Mouse (Mus musculus) heart, postnatal 25 days (tissue): ENCODE measurements around the gene Cplx2. TPM values are rescaled to one million over a fixed set of nuclear protein-coding genes. Genes with fewer than 3 reads are reported as not detected.

Source experiments
- total RNA-seq, 2 experiments: library from RNA; stranded (reverse); gene quantifications; 2 replicates each; pipeline ENCODE4 v1.2.3; 2021

Gene Cplx2
- total RNA-seq, 2 experiments from 2014 or later, result 2.7 to 2.8 TPM

Other genes starting within 250 kb of the Cplx2 start
- under 1 TPM; 0.10 to 0.28 TPM for gene Hrh2, start 179.2 kb upstream of the Cplx2 start, total RNA-seq
- gene Thoc3, start 97.5 kb downstream of the Cplx2 start, total RNA-seq, result 10 to 100 TPM; 17.7 to 23.4 TPM
- 1 to 10 TPM; 2.0 to 2.4 TPM for gene Simc1, start 132.4 kb downstream of the Cplx2 start, total RNA-seq
- gene 4833439L19Rik, start 194.1 kb downstream of the Cplx2 start, total RNA-seq, result 10 to 100 TPM; 88.2 to 99.5 TPM
- 1 to 10 TPM; 4.5 to 6.1 TPM for gene Arl10, start 203.7 kb downstream of the Cplx2 start, total RNA-seq
- 10 to 100 TPM; 15.2 to 15.6 TPM for gene Nop16, start 218.7 kb downstream of the Cplx2 start, total RNA-seq
- 100 to 1,000 TPM; 202 to 205 TPM for gene Higd2a, start 218.9 kb downstream of the Cplx2 start, total RNA-seq
- gene Cltb, start 240.0 kb downstream of the Cplx2 start, total RNA-seq, result 10 to 100 TPM; 92.6 to 99.7 TPM